Mouse (Mus musculus): ENCODE results near the gene Alg9. TPM values are rescaled to one million over a fixed set of nuclear protein-coding genes. Genes with fewer than 3 reads are reported as not detected.
A peak's percentile ranks its signal among the peaks of the same experiment; 100 is the strongest.

Alg9 gene
- polyA plus RNA-seq, 1 experiment from 2014 or later, result 46.3 TPM

DNA sequence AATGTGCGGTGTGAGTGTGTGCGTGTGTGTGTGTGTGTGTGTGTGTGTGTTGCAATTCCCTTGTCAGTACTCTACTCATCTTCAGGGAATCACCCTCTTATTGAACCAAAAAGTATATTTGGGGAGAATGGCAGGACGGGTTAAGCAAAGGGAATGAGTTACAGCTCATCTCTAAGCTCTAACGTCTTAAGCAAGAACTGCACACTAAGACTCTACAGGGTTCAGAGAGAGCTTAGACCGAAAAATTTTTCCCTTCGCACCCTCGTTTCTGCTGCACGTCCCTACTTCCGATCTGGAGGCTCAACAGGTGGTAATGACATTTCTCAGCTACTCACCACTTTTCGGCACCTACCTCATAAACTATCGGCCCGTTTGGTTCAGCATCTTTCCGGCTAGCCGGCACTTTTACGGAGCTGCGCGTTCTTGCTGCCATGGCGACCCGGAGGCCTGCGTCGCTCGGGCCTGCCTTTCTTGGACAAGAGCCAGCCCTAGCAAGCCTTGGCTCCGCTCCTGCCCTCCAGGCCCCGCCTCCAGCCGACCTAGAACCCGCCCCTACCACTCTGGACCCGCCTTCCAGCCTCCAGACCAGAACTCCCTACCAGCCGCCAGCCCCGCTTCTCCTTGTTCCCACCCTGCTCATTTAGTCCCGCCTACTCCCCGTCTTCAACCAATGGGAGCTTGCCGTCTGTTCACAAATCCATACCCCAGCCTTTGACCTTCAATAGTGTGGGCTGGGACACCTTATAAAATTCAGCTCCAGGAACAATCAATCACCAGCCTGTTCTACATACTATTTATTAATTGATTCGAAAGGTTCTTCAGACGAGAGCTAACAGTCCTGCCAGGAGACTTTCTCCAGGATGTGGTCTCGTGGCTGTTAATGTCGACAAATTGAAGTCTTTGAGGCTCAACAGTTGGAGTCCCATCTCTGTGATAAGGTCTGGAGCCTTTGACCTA, 35.6 kb upstream of the Alg9 start, which contains the start of gene Dixdc1:
TSS of gene Dixdc1 (minus strand) at position 604 of the 957 bp plus-strand sequence.
- peak; percentile 95 for ATAC-seq (ENCODE audit: insufficient read depth, low FRiP score, low TSS enrichment)

DNA sequence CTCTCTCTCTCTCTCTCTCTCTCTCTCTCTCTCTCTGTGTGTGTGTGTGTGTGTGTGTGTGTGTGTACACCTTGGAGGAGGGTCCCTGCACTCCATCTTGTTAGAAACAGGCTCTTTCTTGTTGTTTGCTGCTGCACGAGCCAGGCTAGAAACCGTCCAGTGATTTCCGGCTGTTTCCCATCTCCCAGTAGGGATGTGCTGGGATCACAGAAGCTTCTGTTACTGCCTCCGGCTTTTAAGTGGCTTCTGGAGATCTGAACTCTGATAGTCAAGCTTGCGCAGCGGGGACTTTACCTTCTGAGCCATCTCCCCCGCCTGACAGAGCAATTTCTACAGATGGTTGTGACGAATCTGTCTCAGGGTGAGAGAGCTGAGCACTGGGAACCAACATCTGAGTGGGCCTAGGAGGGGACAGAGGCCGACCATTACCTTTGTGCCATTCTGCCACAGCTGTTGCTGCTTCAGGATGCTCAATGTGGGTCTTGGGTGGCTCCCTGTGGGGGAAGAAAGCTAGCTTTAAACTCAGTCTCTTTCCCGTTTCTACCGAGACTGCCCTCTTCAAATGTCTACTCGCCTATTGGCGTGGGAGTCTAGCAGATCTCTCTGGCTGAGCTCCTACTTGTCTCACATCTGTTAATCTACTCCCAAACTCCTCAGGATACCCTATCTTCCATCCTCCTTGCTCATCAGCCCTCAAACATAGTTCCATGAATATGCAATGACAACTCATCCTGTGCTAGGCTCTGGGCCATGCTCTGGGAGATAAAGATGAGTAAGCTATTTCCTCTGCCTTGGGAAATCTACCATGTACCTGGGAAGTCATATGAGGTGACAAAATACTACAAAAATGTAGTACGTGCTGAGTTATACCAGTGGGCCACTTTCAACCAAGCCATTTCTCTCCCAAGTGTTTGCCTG, 33.7 kb upstream of the Alg9 start:
- Histone ChIP-seq H3K4me1 (ENCODE audit: control insufficient read depth, insufficient read depth, low read length) (no peaks in the 10 kb centered on the region), H3K27ac (ENCODE audit: low read depth, low read length) (no peak overlapping the region), H3K27me3 (ENCODE audit: control insufficient read depth, insufficient read depth, low read length) (no peaks in the 10 kb centered on the region), H3K4me2 (ENCODE audit: low read depth) (no peak overlapping the region), H3K9ac (ENCODE audit: low read length) (no peak overlapping the region), H3K36me3 (ENCODE audit: control insufficient read depth, insufficient read depth, low read length) (no peaks in the 10 kb centered on the region), H3K9me3 (ENCODE audit: control insufficient read depth, low read length) (no peaks in the 10 kb centered on the region), H3K4me3 (ENCODE audit: low read depth, low read length) (no peak overlapping the region)
- ATAC-seq (ENCODE audit: insufficient read depth, low FRiP score, low TSS enrichment) (no peak), DNase-seq (ENCODE audit: low spot score) (no peak)
- 91% methylated on average over 14 of the region's 14 CpGs for WGBS

More for the DNA sequence above, 35.6 kb upstream of the Alg9 start, which contains the start of gene Dixdc1:
- H3K27me3 ChIP-seq (ENCODE audit: control insufficient read depth, insufficient read depth, low read length), result no peaks in the 10 kb centered on the region
- 15% methylated on average over 36 of the region's 36 CpGs for WGBS
- H3K9ac ChIP-seq (ENCODE audit: low read length), result no peak within 1 kb of the TSS
- H3K36me3 ChIP-seq (ENCODE audit: control insufficient read depth, insufficient read depth, low read length), result no peaks in the 10 kb centered on the region
- peak; percentile 92 for DNase-seq (ENCODE audit: low spot score)
- H3K9me3 ChIP-seq (ENCODE audit: control insufficient read depth, low read length), result no peaks in the 10 kb centered on the region
- H3K27ac ChIP-seq (ENCODE audit: low read depth, low read length), result no peak within 1 kb of the TSS
- peak within 1 kb of the TSS; percentile 34 for H3K4me2 ChIP-seq (ENCODE audit: low read depth)
- H3K4me3 ChIP-seq (ENCODE audit: low read depth, low read length), result peak within 1 kb of the TSS; percentile 13; the same call in 1 of the 2 replicates
- no peaks in the 10 kb centered on the region for H3K4me1 ChIP-seq (ENCODE audit: control insufficient read depth, insufficient read depth, low read length)

DNA sequence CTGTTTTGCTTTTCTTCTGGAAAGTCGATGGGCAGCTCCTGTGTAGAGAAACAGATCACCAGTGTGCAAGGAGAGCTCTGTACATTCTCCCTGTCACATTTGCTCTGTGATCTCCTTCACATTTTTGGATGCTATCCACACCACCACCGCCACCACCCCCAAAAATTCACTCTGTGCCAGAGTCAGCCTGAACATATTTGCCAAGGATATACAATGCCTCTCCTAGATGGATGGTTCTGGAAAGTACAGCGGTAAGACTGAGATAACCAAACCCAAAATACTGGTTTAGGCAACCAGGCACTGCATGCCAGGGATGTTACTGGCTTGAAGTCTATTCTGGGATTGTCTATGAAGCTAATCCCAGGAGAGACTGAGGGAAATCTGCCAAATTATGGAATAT, 32.6 kb upstream of the Alg9 start:
- DNase-seq (ENCODE audit: low spot score), result no peak
- H3K27ac ChIP-seq (ENCODE audit: low read depth, low read length), result no peak overlapping the region
- no peak overlapping the region for H3K4me3 ChIP-seq (ENCODE audit: low read depth, low read length)
- ATAC-seq (ENCODE audit: insufficient read depth, low FRiP score, low TSS enrichment), result no peak
- H3K4me2 ChIP-seq (ENCODE audit: low read depth), result no peak overlapping the region
- 88% methylated on average over 3 of the region's 3 CpGs for WGBS
- no peaks in the 10 kb centered on the region for H3K27me3 ChIP-seq (ENCODE audit: control insufficient read depth, insufficient read depth, low read length)
- no peaks in the 10 kb centered on the region for H3K36me3 ChIP-seq (ENCODE audit: control insufficient read depth, insufficient read depth, low read length)
- H3K9ac ChIP-seq (ENCODE audit: low read length), result no peak overlapping the region
- H3K9me3 ChIP-seq (ENCODE audit: control insufficient read depth, low read length), result no peaks in the 10 kb centered on the region
- no peaks in the 10 kb centered on the region for H3K4me1 ChIP-seq (ENCODE audit: control insufficient read depth, insufficient read depth, low read length)

GRCm38 (mm10) chr9:50742744-50743143, 32.1 kb upstream of the Alg9 start:
- no peak overlapping the region for H3K4me2 ChIP-seq (ENCODE audit: low read depth)
- H3K9ac ChIP-seq (ENCODE audit: low read length), result no peak overlapping the region
- WGBS, result 82% methylated on average over 2 of the region's 2 CpGs
- no peaks in the 10 kb centered on the region for H3K27me3 ChIP-seq (ENCODE audit: control insufficient read depth, insufficient read depth, low read length)
- no peak for DNase-seq (ENCODE audit: low spot score)
- H3K9me3 ChIP-seq (ENCODE audit: control insufficient read depth, low read length), result no peaks in the 10 kb centered on the region
- H3K27ac ChIP-seq (ENCODE audit: low read depth, low read length), result no peak overlapping the region
- no peaks in the 10 kb centered on the region for H3K36me3 ChIP-seq (ENCODE audit: control insufficient read depth, insufficient read depth, low read length)
- no peak for ATAC-seq (ENCODE audit: insufficient read depth, low FRiP score, low TSS enrichment)
- no peaks in the 10 kb centered on the region for H3K4me1 ChIP-seq (ENCODE audit: control insufficient read depth, insufficient read depth, low read length)
- no peak overlapping the region for H3K4me3 ChIP-seq (ENCODE audit: low read depth, low read length)

DNA sequence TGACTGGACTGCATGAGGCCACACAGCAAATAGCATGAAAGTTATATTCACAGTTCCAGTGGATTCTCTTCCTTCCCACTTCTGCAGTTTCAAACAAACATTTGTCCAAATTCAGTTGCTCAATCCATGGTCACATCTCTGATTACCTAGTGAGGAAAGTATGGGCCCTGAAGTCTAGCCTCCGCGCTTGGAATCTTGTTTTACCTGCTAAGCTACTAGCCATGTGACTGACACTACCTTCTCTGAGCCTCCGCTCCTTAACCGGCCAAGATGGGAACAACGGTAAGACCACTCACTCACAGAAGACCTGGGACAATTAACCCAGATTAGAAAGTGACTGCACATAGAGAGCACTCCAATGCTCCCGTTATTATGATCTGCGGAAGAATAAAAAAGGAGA, 29.0 kb upstream of the Alg9 start:
- Histone ChIP-seq H3K27me3 (ENCODE audit: control insufficient read depth, insufficient read depth, low read length) (no peaks in the 10 kb centered on the region), H3K4me2 (ENCODE audit: low read depth) (peak overlapping the region; percentile 30), H3K27ac (ENCODE audit: low read depth, low read length) (no peak overlapping the region), H3K9ac (ENCODE audit: low read length) (peak overlapping the region; percentile 1; the same call in 1 of the 2 replicates), H3K4me3 (ENCODE audit: low read depth, low read length) (peak overlapping the region; percentile 9; the same call in 1 of the 2 replicates), H3K4me1 (ENCODE audit: control insufficient read depth, insufficient read depth, low read length) (no peaks in the 10 kb centered on the region), H3K36me3 (ENCODE audit: control insufficient read depth, insufficient read depth, low read length) (no peaks in the 10 kb centered on the region), H3K9me3 (ENCODE audit: control insufficient read depth, low read length) (no peaks in the 10 kb centered on the region)
- ATAC-seq (ENCODE audit: insufficient read depth, low FRiP score, low TSS enrichment) (no peak), DNase-seq (ENCODE audit: low spot score) (no peak)
- 12% methylated on average over 7 of the region's 7 CpGs for WGBS

DNA sequence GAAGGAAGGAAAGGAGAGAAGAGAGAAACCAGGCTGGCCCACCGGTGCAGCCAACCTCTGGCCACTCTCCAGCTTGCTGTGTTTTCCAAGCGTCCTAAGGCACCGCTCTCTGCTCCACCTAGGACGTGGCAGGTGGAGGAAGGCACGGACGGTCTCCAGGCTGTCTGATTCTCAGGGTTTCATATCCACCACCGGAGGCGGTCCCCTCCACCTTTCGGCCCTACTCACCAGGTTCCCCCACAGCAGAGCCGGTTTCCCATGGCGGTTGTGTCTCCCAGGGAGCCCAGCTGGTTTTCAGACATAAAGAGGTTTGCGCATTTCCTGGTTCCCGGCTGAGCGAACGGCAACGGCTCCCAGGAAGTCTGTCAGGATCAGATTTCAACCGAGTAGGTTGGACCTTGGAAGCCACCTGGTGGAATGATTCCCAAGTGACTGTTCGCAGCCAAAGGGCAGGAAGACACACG, 28.6 kb upstream of the Alg9 start, which contains the start of gene 2310030G06Rik:
TSS of gene 2310030G06Rik (minus strand) at position 323 of the 464 bp plus-strand sequence.
- Histone ChIP-seq H3K9me3 (ENCODE audit: control insufficient read depth, low read length) (no peaks in the 10 kb centered on the region), H3K9ac (ENCODE audit: low read length) (peak within 1 kb of the TSS; percentile 1; the same call in 1 of the 2 replicates), H3K4me2 (ENCODE audit: low read depth) (peak within 1 kb of the TSS; percentile 30), H3K36me3 (ENCODE audit: control insufficient read depth, insufficient read depth, low read length) (no peaks in the 10 kb centered on the region), H3K27ac (ENCODE audit: low read depth, low read length) (no peak within 1 kb of the TSS), H3K27me3 (ENCODE audit: control insufficient read depth, insufficient read depth, low read length) (no peaks in the 10 kb centered on the region), H3K4me1 (ENCODE audit: control insufficient read depth, insufficient read depth, low read length) (no peaks in the 10 kb centered on the region), H3K4me3 (ENCODE audit: low read depth, low read length) (peak within 1 kb of the TSS; percentile 9; the same call in 1 of the 2 replicates)
- ATAC-seq (ENCODE audit: insufficient read depth, low FRiP score, low TSS enrichment), result no peak
- 2% methylated on average over 19 of the region's 19 CpGs for WGBS
- DNase-seq (ENCODE audit: low spot score), result peak; percentile 51

- no peaks in the 10 kb centered on the region for H3K27me3 ChIP-seq (ENCODE audit: control insufficient read depth, insufficient read depth, low read length)
- H3K4me2 ChIP-seq (ENCODE audit: low read depth), result no peak overlapping the region
- no peaks in the 10 kb centered on the region for H3K9me3 ChIP-seq (ENCODE audit: control insufficient read depth, low read length)
- no peak overlapping the region for H3K4me3 ChIP-seq (ENCODE audit: low read depth, low read length)
- no peak overlapping the region for H3K27ac ChIP-seq (ENCODE audit: low read depth, low read length)
- H3K4me1 ChIP-seq (ENCODE audit: control insufficient read depth, insufficient read depth, low read length), result no peaks in the 10 kb centered on the region
- no peaks in the 10 kb centered on the region for H3K36me3 ChIP-seq (ENCODE audit: control insufficient read depth, insufficient read depth, low read length)
- no peak overlapping the region for H3K9ac ChIP-seq (ENCODE audit: low read length)
- 77% methylated on average over 6 of the region's 6 CpGs for WGBS
- ATAC-seq (ENCODE audit: insufficient read depth, low FRiP score, low TSS enrichment) (no peak), DNase-seq (ENCODE audit: low spot score) (no peak)
Measured at GRCm38 (mm10) chr9:50750706-50751105, 24.1 kb upstream of the Alg9 start.

- WGBS, result 75% methylated on average over 22 of the region's 22 CpGs
- ATAC-seq (ENCODE audit: insufficient read depth, low FRiP score, low TSS enrichment), result no peak
Measured at GRCm38 (mm10) chr9:50751323-50751722, 23.5 kb upstream of the Alg9 start, which contains the start of gene Cryab. Gene Cryab (plus strand): TSS chr9:50751325.

More at GRCm38 (mm10) chr9:50751323-50751722, 23.5 kb upstream of the Alg9 start, which contains the start of gene Cryab:
- H3K9me3 ChIP-seq (ENCODE audit: control insufficient read depth, low read length), result no peaks in the 10 kb centered on the region
- no peaks in the 10 kb centered on the region for H3K36me3 ChIP-seq (ENCODE audit: control insufficient read depth, insufficient read depth, low read length)
- no peak within 1 kb of the TSS for H3K4me2 ChIP-seq (ENCODE audit: low read depth)
- no peak within 1 kb of the TSS for H3K9ac ChIP-seq (ENCODE audit: low read length)
- no peak for DNase-seq (ENCODE audit: low spot score)
- no peaks in the 10 kb centered on the region for H3K4me1 ChIP-seq (ENCODE audit: control insufficient read depth, insufficient read depth, low read length)
- H3K4me3 ChIP-seq (ENCODE audit: low read depth, low read length), result no peak within 1 kb of the TSS
- H3K27ac ChIP-seq (ENCODE audit: low read depth, low read length), result no peak within 1 kb of the TSS
- H3K27me3 ChIP-seq (ENCODE audit: control insufficient read depth, insufficient read depth, low read length), result no peaks in the 10 kb centered on the region

Data from neural tube, embryonic 11.5 days (tissue).